Mouse (Mus musculus) ES-CJ7 (cell line): Measurements from ENCODE around the gene Snx29.

Experiments
- DNase-seq: peaks from one replicate; pipeline ENCODE4 v3.0.0; 2011; ENCODE audit warnings: low read depth, low spot score

The Snx29 gene

DNA sequence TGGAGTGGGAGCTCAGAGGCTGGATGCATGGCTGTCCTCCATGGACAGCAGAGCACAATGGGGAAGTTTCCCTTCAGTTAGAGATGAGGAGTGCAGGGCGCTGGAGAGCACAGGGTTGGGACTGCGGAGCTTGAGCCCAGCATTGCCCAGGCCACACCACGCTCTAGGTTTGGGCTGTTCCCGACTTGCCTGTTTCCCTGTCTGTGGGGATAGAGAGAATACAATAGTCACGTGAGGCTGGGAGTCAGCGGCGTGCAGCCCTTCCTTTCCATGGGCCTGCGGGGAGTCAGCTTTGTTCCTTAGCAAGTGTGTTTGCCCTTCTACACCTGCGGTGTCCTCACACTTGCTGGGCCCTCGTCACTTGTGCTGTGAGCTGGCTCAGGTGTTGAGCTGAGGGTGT is 37.2 kb downstream of the Snx29 start:
- DNase-seq, result peak; percentile 72

DNA sequence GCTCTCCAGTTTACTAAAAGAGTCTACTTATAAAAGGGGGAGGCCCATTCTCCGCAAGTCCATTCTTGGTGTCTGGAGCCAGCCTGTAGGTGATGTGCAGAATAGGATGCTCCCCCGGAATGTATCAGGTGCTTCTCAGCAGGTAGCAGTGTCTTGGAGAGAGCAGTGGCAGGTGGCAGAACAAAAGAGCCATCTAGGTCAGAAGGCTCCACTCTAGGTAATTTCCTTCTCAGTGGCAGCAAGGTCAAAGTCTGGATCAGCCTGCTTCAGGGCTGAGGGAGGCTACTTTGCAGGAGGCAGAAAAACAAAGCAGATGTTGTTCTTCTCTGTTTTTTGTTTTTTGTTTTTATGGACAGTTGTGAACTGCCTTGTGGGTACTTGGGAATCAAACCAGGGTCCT is 37.9 kb downstream of the Snx29 start:
- peak; percentile 74 for DNase-seq

DNA sequence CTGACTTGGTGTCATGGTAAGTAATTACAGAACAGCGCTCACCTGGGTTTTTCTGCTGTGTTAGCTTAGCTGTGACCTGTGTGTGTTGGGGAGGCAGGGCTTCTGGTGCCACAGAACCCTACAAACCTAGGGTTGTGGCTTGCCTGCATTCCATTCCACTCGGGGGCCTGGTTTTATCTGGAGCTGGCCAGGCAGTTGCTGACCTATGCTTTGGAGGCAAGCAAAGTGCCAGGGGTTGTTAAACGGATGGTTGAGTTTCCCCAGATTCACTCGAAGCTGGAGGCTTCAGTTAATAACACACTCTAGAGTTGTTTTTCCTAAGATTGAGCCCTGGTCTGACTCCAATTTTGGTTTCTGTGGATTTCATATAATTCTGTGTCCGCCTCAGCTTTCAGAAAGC is 42.9 kb downstream of the Snx29 start:
- no peak for DNase-seq

- no peak for DNase-seq
Observed at GRCm38 (mm10) chr16:11366851-11367250, 44.1 kb downstream of the Snx29 start.

- no peak for DNase-seq
Observed at GRCm38 (mm10) chr16:11368412-11368811, 45.7 kb downstream of the Snx29 start.

GRCm38 (mm10) chr16:11369162-11369561 is 46.5 kb downstream of the Snx29 start:
- DNase-seq, result no peak

GRCm38 (mm10) chr16:11369642-11370041 is 46.9 kb downstream of the Snx29 start:
- no peak for DNase-seq

DNA sequence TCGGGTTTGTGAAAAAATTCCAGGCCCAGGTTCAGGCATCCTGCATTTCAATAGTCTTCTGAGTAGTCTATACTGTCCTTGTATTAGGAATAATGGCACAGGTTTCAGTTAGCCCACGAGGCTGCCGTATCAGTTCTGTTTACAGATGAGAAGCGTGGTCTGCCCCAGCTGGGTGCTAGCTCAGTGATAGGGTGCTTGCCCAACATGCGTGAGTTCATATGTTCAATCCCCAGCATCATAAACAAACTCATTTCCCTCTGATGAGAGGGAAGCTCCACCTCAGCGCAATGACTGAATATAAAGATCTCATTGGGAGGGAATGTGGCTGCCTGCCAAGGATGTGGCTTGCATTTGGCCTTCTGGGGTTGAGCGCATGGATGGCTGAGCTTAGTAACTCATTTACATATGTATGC is 47.4 kb downstream of the Snx29 start:
- no peak for DNase-seq

GRCm38 (mm10) chr16:11379264-11379663 is 56.6 kb downstream of the Snx29 start:
- no peak for DNase-seq

DNA sequence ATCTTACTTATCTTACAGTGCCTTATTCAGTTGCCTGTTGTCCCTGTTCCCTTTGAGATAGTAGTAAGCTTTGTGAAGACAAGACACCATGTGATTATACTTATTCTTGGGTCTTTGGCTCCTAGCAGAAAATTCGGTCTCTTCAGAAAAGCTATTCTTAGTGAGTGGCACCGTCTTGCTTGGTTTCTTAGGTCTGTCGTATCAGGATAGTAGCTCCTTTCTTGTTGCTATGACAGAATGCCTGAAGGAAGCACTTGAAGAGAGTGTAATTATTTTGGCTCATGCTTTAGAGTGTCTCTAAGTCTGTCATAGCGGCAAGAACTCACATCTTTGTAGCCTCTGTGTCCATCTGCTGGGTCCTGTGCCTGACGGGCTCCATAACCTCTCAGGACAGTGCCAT is 57.3 kb downstream of the Snx29 start:
- DNase-seq, result no peak

DNA sequence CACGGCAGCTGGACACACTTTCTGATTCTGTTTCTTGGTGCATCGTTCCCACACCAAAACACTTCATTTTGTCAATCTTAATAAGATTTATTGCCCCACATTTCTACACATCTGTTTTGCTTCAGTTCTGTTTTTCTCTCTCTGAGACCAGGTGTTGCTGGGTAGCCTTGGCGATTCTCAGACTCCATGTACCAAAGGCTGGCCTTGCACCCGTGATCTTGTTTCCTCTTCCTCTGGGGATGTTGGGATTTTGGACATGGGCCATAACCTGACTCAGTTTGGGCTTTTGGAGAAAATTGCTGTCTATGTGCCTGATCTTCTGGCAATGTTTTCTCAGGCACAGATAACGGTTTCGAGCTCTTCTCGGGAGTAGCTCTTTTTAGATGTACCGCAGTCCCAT is 58.2 kb downstream of the Snx29 start:
- DNase-seq, result no peak

GRCm38 (mm10) chr16:11384361-11384760 is 61.7 kb downstream of the Snx29 start:
- DNase-seq, result no peak

- DNase-seq, result no peak
Observed at GRCm38 (mm10) chr16:11385150-11385549, 62.4 kb downstream of the Snx29 start.

DNA sequence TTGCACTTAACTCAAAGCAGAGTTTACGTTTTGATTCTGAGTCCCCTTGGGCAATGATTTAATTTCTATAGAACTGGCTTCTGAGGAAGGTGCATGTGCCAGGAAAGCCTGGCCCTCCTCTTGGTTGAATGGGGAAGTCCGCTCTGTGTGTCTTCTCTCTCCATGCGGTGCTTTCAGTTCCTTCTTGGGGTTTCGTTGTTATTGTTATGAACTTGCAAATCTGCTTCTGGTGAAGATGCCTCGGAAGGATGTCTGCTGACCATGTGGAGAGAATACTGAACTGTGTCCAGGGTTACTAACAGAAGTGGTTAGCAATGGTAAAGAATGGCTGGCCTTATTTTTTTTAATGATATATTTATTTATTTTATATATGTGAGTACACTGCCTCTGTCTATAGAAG is 63.1 kb downstream of the Snx29 start:
- no peak for DNase-seq

DNA sequence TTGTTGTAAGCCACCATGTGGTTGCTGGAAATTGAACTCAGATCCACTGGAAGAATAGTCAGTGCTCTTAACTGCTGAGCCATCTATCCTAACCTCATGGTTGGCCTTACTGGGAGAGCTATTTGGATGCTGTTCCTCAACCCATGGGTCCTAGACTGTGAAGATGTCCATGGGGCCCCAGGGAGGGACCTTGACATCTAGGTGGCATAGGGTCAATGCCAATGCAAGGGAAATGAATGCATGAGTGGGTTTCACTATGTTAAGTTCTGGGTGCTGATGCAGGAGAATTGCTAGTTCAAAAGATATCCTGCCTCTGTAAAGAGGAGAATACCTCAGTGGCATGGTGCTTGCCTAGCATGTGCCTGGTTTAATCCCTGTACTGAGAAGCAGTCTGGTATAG is 63.5 kb downstream of the Snx29 start:
- DNase-seq, result no peak

- no peak for DNase-seq
Observed at GRCm38 (mm10) chr16:11388085-11388484, 65.4 kb downstream of the Snx29 start.

- DNase-seq, result peak; percentile 24
Observed at GRCm38 (mm10) chr16:11389324-11389723, 66.6 kb downstream of the Snx29 start.

- no peak for DNase-seq
Observed at GRCm38 (mm10) chr16:11396570-11396969, 73.9 kb downstream of the Snx29 start.

DNA sequence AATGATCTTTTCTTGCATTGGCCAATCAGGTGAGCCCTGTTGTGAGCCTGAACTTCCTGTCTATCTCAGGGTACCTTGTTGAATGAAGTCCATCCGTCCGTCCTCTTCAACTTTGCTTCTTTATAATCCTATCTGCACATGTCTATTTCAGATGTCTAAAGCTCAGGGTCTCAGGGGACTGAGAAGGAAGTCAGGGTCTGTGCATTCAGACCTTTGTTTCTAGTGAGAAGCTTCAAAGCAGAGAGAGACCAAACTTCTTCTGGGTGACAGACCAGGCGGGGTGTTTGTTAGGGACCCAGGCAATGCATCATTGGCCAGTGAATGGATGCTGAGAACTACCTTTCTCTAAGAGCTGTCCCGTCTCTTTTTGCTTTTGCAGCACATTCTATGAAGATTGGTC is 76.7 kb downstream of the Snx29 start:
- DNase-seq, result no peak

- DNase-seq, result no peak
Observed at GRCm38 (mm10) chr16:11399845-11400565, 77.3 kb downstream of the Snx29 start.

DNA sequence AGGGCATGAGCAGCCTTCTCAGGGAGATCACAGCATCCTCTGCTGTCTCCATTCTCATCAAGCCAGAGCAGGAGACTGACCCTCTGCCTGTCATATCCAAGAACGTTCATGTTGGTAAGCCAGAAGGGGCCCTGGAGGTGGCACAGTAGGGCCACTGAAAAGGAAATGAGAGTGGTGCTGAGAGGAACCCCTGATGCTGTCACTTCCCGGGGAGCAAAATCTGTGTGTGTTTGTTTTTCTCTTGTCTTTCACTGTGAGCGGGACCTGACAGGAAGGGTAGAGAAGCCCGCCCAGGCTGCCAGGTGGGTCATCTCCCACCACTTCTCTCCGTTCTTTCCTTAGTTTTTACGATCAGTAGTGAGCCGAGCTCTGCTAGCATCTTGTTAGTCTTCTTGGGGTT is 78.2 kb downstream of the Snx29 start:
- no peak for DNase-seq

DNA sequence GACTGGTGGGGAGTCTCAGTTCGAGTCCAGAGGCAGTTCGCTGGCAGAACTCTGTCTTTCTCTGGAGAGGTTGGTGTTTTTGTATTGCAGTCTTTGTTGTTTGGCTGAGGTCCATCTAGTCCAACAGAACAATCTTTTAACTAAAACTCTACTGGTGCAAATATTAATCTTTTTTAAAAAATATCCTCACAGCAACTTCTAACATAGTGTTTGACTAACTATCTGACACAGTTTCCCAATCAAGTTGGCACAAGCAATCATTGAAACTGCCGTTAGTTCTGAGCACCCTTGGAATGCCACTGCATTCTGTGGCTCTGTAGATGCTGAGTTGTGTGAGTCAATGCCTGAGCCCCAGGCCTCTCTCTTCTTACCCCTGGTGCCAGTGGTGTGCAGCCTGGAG is 82.5 kb downstream of the Snx29 start:
- DNase-seq, result no peak

DNA sequence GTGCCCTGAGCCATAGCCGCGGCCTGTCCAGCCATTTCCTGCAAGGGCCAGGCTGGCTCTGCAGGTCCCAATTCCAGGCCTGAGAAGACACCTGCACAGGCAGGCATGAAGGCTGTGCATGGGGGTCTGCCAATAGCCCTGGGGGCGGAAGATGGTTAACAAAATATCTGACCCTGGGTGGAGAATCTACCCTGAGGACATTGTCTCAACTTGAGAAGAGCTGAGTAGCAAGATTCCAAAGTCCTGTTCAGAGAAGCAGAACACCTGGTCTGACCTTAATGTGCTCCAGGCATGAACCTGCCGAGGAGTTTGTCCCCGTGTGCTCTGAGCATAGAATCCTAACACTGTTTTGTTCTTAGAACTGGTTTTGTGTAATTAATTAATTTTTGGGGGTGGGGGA is 83.5 kb downstream of the Snx29 start:
- no peak for DNase-seq

DNA sequence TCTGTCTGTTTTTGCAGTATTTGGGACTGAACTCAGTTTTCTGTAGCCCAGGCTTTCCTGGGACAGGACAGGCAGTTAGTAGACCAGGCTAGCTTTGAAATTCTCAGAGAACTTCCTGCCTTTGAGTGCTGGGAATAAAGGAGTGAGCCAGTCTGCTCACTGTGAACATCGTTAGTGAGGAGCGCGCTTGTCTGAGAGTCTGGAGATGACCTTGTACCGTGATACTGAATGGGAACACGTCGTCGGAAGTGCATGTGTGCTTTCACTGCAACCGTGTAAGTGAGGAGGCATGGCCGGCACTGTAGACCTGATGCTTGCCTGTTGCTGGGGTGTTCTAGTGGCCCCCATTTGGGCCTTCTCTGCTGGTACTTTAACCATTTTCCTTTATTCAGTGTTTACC is 83.9 kb downstream of the Snx29 start:
- DNase-seq, result no peak
